Mouse (Mus musculus) hindbrain, postnatal 0 days (tissue): ENCODE data around the gene Schip1. TPM values are rescaled to one million over a fixed set of nuclear protein-coding genes. Genes with fewer than 3 reads are reported as not detected.
A peak's percentile ranks its signal among the peaks of the same experiment; 100 is the strongest.

Source experiments
- ATAC-seq: fragments of 200-750 bp; cut with Nextera tagmentation; 2 replicates; pipeline ENCODE4 v1.8.0; 2017; ENCODE audit warnings: mild to moderate bottlenecking, moderate TSS enrichment, moderate library complexity
- DNase-seq: peaks from one replicate; pipeline ENCODE4 v3.0.0-alpha.2; 2015; ENCODE audit warnings: low spot score
- H3K27ac ChIP-seq: fragments of 300-500 bp; sonication (generic); 2 replicates; pipeline ENCODE4 v1.5.1; 2014; ENCODE audit warnings: mild to moderate bottlenecking
- H3K27me3 ChIP-seq: fragments of 300-500 bp; sonication (generic); 2 replicates; pipeline ENCODE4 v1.6.1; 2014; ENCODE audit warnings: low read length, mixed read lengths; ENCODE audit not compliant: insufficient read depth
- H3K36me3 ChIP-seq: fragments of 300-500 bp; sonication (generic); 2 replicates; pipeline ENCODE4 v1.6.1; 2014; ENCODE audit warnings: low read length, mixed read lengths; ENCODE audit not compliant: insufficient read depth
- H3K4me1 ChIP-seq: fragments of 300-500 bp; sonication (generic); 2 replicates; pipeline ENCODE4 v1.6.1; 2014; ENCODE audit warnings: antibody characterized with exemption, low read length, mixed read lengths; ENCODE audit not compliant: insufficient read depth
- H3K4me2 ChIP-seq: fragments of 300-500 bp; sonication (generic); 2 replicates; pipeline ENCODE4 v1.6.1; 2014; ENCODE audit warnings: low read depth, mild to moderate bottlenecking, low read length, moderate library complexity, mixed read lengths
- H3K4me3 ChIP-seq: fragments of 300-500 bp; sonication (generic); 2 replicates; pipeline ENCODE4 v1.5.1; 2014; ENCODE audit warnings: low read length
- H3K9ac ChIP-seq: fragments of 300-500 bp; sonication (generic); replicated peaks from 2 replicates; pipeline ENCODE4 v1.6.1; 2014; ENCODE audit warnings: mild to moderate bottlenecking, low read length, moderate library complexity, mixed read lengths
- H3K9me3 ChIP-seq: fragments of 300-500 bp; sonication (generic); 2 replicates; pipeline ENCODE4 v1.6.1; 2016; ENCODE audit warnings: low read length, mixed read lengths
- CTCF ChIP-seq: IDR thresholded peaks from 2 replicates; pipeline ENCODE4 v1.5.1; 2016; ENCODE audit warnings: antibody characterized with exemption, control low read depth, low read depth
- WGBS: fragments of 180-500 bp; shearing (Covaris S2); extraction: QIAGEN DNeasy Blood & Tissue Kit; methylation state at CpG from one replicate; pipeline ENCODE4 v1.1.7; 2014; 5-methylcytosine and 5-hydroxymethylcytosine counted together
- polyA plus RNA-seq: library from polyadenylated mRNA; unstranded; fragments of >200 nt; fragmentation: Nextera tagmentation; extraction: Ambion mirVana; gene quantifications from 2 replicates; pipeline ENCODE4 v1.2.1, GENCODE M21; 2015
- total RNA-seq: library from RNA; depleted of rRNA; stranded (reverse); fragments of >200 nt; gene quantifications from 2 replicates; pipeline ENCODE4 v1.2.3, GENCODE M21; 2014

Schip1 gene
- total and polyA plus RNA-seq, 2 experiments from 2014 or later, result 94.3 to 163 TPM

- H3K27ac ChIP-seq, result no peak overlapping the region
- no peaks in the 10 kb centered on the region for H3K9me3 ChIP-seq
- ATAC-seq, result no peak
- TF ChIP-seq CTCF, result no peak
- H3K4me2 ChIP-seq, result no peak overlapping the region
- no peaks in the 10 kb centered on the region; the same call in 1 of the 2 replicates for H3K4me1 ChIP-seq
- WGBS, result 65% methylated on average over 10 of the region's 10 CpGs
- H3K9ac ChIP-seq, result no peak overlapping the region
- no peaks in the 10 kb centered on the region for H3K27me3 ChIP-seq
- peaks cover 3% of the 10 kb centered on the region; the same call in 1 of the 2 replicates for H3K36me3 ChIP-seq
- peak; percentile 43 for DNase-seq
- H3K4me3 ChIP-seq, result no peak overlapping the region
Observed at GRCm38 (mm10) chr3:68595316-68595925, 530.8 kb downstream of the Schip1 start.

DNA sequence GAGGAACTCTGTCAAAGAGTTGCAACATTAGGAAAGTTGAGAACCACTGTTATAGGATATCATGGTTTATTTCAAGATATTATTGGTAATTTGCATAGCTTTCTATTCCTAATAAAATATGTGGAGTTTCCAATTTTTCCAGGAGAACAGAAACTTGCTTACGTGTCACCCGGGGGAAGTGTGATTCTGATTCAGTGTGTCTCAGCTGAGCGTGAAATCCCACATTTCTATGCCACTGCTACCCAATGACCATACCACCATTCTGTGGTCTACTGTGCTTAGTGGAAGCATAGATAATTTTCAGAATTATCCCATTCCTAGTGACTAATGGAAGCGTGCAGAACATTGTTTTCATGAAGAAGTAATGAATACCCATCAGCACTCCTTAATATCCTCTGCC is 532.3 kb downstream of the Schip1 start:
- Histone ChIP-seq H3K9me3 (no peaks in the 10 kb centered on the region), H3K4me3 (no peak overlapping the region), H3K36me3 (peaks cover 3% of the 10 kb centered on the region; the same call in 1 of the 2 replicates), H3K9ac (no peak overlapping the region), H3K4me2 (no peak overlapping the region), H3K27me3 (no peaks in the 10 kb centered on the region), H3K4me1 (no peaks in the 10 kb centered on the region; the same call in 1 of the 2 replicates), H3K27ac (no peak overlapping the region)
- DNase-seq, result no peak
- no peak for TF ChIP-seq CTCF
- WGBS, result 87% methylated on average over 4 of the region's 4 CpGs
- ATAC-seq, result no peak

GRCm38 (mm10) chr3:68602891-68603290 is 538.3 kb downstream of the Schip1 start:
- DNase-seq (no peak), ATAC-seq (no peak)
- Histone ChIP-seq H3K4me1 (no peaks in the 10 kb centered on the region), H3K27ac (no peak overlapping the region), H3K9ac (no peak overlapping the region), H3K36me3 (no peaks in the 10 kb centered on the region), H3K4me2 (no peak overlapping the region), H3K9me3 (no peaks in the 10 kb centered on the region), H3K4me3 (no peak overlapping the region), H3K27me3 (no peaks in the 10 kb centered on the region)
- 81% methylated on average over 9 of the region's 9 CpGs for WGBS
- no peak for TF ChIP-seq CTCF

- Histone ChIP-seq H3K27ac (0 out of 2 replicates have a peak overlapping the region, but pooled peaks have one; percentile 15), H3K36me3 (no peaks in the 10 kb centered on the region), H3K4me1 (no peaks in the 10 kb centered on the region), H3K4me2 (no peak overlapping the region), H3K27me3 (no peaks in the 10 kb centered on the region), H3K4me3 (no peak overlapping the region), H3K9me3 (no peaks in the 10 kb centered on the region), H3K9ac (no peak overlapping the region)
- 0 out of 2 replicates have a peak, but pooled peaks have one; percentile 39 for ATAC-seq
- WGBS, result 53% methylated on average over 10 of the region's 10 CpGs
- TF ChIP-seq CTCF, result no peak
- no peak for DNase-seq
Observed at GRCm38 (mm10) chr3:68604467-68604866, 539.9 kb downstream of the Schip1 start.

DNA sequence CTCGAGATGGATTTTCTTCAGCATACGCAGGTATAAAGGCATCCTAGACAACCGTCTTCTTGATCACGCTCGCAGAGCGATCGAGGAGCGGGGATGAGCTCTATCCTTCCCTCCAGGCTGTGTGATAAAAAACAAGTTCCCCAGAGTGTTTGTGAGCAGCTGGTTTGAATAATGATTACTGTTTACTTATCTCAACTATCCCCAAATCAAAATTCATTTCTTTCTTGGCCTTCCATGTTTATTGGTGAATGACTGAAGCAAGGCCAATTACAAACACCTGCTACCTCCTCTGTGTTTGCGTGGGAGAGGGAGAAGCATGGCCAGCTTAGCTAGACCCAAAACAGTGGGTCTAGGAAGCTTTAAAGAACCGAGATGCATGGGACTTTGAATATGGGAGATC is 540.4 kb downstream of the Schip1 start:
- Histone ChIP-seq H3K27ac (0 out of 2 replicates have a peak overlapping the region, but pooled peaks have one; percentile 15), H3K27me3 (no peaks in the 10 kb centered on the region), H3K9ac (no peak overlapping the region), H3K4me1 (no peaks in the 10 kb centered on the region), H3K36me3 (no peaks in the 10 kb centered on the region), H3K9me3 (no peaks in the 10 kb centered on the region), H3K4me3 (no peak overlapping the region), H3K4me2 (no peak overlapping the region)
- 57% methylated on average over 10 of the region's 10 CpGs for WGBS
- ATAC-seq, result no peak
- TF ChIP-seq CTCF, result no peak
- DNase-seq, result no peak

GRCm38 (mm10) chr3:68605942-68606603 is 541.5 kb downstream of the Schip1 start:
- ATAC-seq, result no peak
- Histone ChIP-seq H3K9ac (no peak overlapping the region), H3K9me3 (no peaks in the 10 kb centered on the region), H3K27me3 (no peaks in the 10 kb centered on the region), H3K36me3 (no peaks in the 10 kb centered on the region), H3K4me1 (no peaks in the 10 kb centered on the region), H3K4me3 (no peak overlapping the region), H3K4me2 (no peak overlapping the region), H3K27ac (no peak overlapping the region)
- WGBS, result 63% methylated on average over 7 of the region's 7 CpGs
- DNase-seq, result no peak
- TF ChIP-seq CTCF, result no peak

DNA sequence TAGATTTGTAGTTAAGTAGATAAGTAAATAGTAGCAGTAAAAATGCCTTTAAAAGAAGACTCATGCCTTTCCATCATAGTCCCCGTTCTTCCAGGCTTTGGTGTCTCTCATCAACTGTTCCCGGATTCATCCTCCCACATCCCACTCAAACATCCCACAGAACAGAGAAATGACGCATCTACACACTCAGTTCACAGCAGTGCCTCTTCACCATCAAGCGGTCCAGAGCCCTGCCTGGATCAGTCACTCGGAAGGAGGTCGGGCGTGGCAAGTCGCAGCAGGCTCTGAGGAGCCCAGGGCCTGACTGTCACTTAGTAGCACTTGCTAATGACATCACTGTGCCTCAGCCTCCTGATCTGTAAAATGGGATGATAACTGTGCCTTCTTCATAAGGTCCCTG is 542.1 kb downstream of the Schip1 start:
- Histone ChIP-seq H3K27me3 (no peaks in the 10 kb centered on the region), H3K4me3 (no peak overlapping the region), H3K9ac (no peak overlapping the region), H3K9me3 (no peaks in the 10 kb centered on the region), H3K27ac (no peak overlapping the region), H3K4me2 (no peak overlapping the region), H3K36me3 (no peaks in the 10 kb centered on the region), H3K4me1 (no peaks in the 10 kb centered on the region)
- 92% methylated on average over 8 of the region's 8 CpGs for WGBS
- ATAC-seq (no peak), DNase-seq (no peak)
- no peak for TF ChIP-seq CTCF
